Mouse (Mus musculus) embryo, embryonic 11 days (tissue): ENCODE data around the gene Rpp25l.

Experiments
- DNase-seq: peaks from one replicate; pipeline ENCODE4 v3.0.0-alpha.2; 2015

Gene Rpp25l

DNA sequence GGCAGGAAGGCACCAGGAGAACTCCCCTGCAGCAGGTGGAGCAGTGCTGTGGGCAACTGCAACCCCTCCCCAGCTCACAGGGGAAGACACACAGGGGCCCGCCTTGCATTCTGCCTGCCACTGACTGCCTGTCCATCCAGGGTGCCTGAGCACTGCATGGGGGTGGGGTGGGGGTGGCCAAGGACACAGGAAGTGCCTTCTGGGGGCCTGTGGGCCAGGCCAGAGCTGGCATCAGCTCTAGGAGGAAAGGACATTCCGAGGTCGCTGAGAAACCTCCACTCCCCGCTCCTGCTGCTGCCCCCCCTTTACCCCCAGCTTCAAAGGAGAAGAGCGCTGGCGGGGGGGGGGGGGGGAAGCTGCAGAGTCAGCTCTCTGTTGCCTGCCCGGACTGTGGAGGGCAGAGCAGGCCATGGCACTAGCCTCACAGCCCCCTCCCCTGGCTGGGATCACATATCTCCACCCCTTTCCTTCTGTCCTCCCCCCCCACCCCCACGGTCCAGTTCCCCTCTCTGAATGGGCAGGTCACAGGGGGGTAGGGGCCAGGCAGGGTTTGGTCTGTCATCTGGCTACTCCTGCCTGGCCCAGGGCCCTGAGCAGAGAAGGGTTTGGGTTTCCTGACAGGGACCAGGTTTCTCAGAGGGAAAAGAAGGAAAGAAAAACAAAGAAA, 48.2 kb downstream of the Rpp25l start:
- peak; percentile 65 for DNase-seq

DNA sequence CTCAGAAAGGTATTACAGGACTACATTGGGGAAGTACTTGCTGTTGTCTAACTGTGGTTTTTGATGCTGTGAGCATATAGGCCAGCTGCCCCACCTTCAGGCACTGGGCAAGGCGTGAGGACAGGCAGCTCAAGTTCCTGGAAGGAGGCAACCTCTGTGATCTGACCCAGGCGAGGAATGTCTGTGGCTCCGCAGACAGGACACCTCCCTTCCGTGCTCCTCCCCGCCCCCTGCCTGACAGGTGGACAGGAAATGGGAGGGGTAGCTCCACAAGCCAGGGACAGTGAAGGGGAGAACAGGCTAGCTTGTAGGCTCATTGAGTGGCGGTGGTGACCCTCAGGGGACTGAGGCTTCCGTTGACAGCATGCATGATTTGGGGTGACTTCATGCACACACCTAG, 48.8 kb downstream of the Rpp25l start:
- DNase-seq: no peak

DNA sequence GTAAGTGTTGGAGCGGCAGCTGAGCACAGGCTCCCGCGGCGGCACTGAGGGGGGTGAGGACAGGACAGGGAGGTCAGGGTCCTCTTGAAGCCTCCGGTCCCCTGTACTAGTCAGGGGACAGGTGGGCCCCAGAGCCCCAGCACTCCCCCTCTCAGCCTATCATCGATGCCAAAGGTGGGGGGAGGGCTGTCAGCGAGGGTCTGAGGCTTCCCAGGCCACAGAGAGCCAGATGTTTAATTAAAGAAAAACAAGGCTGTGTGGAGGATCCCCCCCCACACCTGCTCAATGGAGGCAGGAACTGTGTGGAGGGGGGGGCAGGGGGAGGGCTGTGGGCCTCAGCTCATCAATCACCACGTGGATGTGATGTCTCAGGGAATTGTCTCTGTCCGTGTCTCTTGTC, 49.7 kb downstream of the Rpp25l start:
- DNase-seq: peak; percentile 52

DNA sequence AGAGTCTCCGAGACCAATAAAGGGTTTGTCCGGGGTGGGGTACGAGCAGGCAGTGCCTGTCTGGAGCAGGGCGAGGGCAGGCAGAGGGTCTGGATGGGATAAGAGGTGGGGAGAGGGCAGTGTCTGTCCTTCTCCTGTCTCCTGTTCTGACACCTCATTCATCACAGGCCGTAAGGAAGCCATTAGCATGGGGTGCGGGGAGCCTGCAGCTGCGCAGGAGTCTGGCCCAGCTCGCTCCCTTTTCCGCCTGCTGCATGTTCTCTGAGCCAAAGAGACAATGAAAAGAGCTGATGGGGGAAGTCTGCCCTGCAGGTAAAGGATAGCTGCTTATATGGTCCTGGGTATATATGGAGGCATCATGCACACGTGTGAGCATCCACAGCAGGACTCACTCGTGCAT, 50.6 kb downstream of the Rpp25l start:
- DNase-seq: peak; percentile 51
